Mouse (Mus musculus) C2C12 (cell line): ENCODE measurements at regions not wholly inside any gene's neighbourhood (a gene's known extent, or its start where the extent isn't known, plus 50 kb on each side); places are given as distances from the start of the nearest gene placed in this dataset.

Source experiments
- CEBPB ChIP-seq: IDR thresholded peaks from one replicate; pipeline ENCODE4 v1.6.1; 2011; ENCODE audit warnings: low read depth, mild to moderate bottlenecking, control low read depth, moderate library complexity
- CTCF ChIP-seq: IDR thresholded peaks from one replicate; pipeline ENCODE4 v1.5.1; 2011; ENCODE audit not compliant: control insufficient read depth, insufficient read depth, insufficient read length
- MAX ChIP-seq: IDR thresholded peaks from one replicate; pipeline ENCODE4 v1.6.1; 2011; ENCODE audit warnings: mild to moderate bottlenecking, control low read depth
- USF1 ChIP-seq: IDR thresholded peaks from one replicate; pipeline ENCODE4 v1.6.1; 2011; ENCODE audit warnings: low read depth, mild to moderate bottlenecking, control low read depth, moderate library complexity

DNA sequence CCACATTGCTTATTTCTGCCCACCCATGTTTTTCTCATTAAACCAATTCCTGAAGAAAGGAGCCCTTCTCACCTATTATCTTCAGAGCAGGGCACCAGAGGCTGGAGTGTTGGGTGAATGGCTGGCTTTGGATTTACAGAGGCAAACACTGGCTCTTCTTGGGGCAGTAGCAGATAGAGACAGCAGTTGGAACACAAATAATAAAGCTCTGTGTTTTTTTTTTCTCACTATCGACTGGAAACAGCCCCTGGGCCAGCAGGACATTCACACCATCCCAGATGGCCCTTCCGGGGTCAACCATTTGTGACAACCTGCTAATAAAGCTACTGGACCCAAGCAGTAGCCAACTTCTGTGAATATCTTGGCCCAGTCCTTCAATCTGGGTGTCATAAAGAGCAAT, 85.7 kb upstream of the Foxc1 start:
- TF ChIP-seq CTCF (no peak), USF1 (no peak), MAX (no peak), CEBPB (no peak)
